Mouse (Mus musculus) cerebellum, adult (tissue): ENCODE results near the gene Epb42.
A peak's percentile ranks its signal among the peaks of the same experiment; 100 is the strongest.
"Not testable (repeated sequence)": the region's sequence is repeated elsewhere in the genome, so short reads cannot be mapped to it uniquely, and the experiment has no call there.

Source experiments
- ATAC-seq: cut with Nextera tagmentation; 2 replicates; pipeline ENCODE4 v1.9.2; 2017; ENCODE audit warnings: mild to moderate bottlenecking, moderate library complexity, mixed read lengths; ENCODE audit not compliant: insufficient number of reproducible peaks, low FRiP score, low TSS enrichment

The Epb42 gene

GRCm38 (mm10) chr2:121008664-121009007 is 28.2 kb downstream of the Epb42 start:
- no peak for ATAC-seq

GRCm38 (mm10) chr2:121007925-121008663 is 28.8 kb downstream of the Epb42 start, which contains the start of gene Ccndbp1:
Gene Ccndbp1, plus strand, starts transcription at chr2:121008403.
- ATAC-seq, result peak; percentile 41; the same call in 1 of the 2 replicates

GRCm38 (mm10) chr2:121006986-121007385 is 29.9 kb downstream of the Epb42 start:
- peak; percentile 60; the same call in 1 of the 2 replicates for ATAC-seq

GRCm38 (mm10) chr2:121004018-121004811 is 32.7 kb downstream of the Epb42 start:
- ATAC-seq, result peak; percentile 82

- no peak for ATAC-seq
Measured at GRCm38 (mm10) chr2:121003586-121003985, 33.3 kb downstream of the Epb42 start.

- no peak for ATAC-seq
Measured at GRCm38 (mm10) chr2:120998863-120999262, 38.0 kb downstream of the Epb42 start.

- peak; percentile 80; the same call in 1 of the 2 replicates for ATAC-seq
Measured at GRCm38 (mm10) chr2:120996607-120997006, 40.3 kb downstream of the Epb42 start.

GRCm38 (mm10) chr2:120991196-120991595 is 45.7 kb downstream of the Epb42 start:
- no peak for ATAC-seq

- ATAC-seq, result no peak
Measured at GRCm38 (mm10) chr2:120985241-120985640, 51.6 kb downstream of the Epb42 start.

GRCm38 (mm10) chr2:120983611-120984010 is 53.3 kb downstream of the Epb42 start:
- no peak for ATAC-seq

GRCm38 (mm10) chr2:120980861-120981260 is 56.0 kb downstream of the Epb42 start:
- ATAC-seq, result no peak

- ATAC-seq, result no peak
Measured at GRCm38 (mm10) chr2:120979819-120980218, 57.1 kb downstream of the Epb42 start.

GRCm38 (mm10) chr2:120978693-120979037 is 58.2 kb downstream of the Epb42 start:
- no peak for ATAC-seq

- ATAC-seq, result no peak; the same call in 1 of the 2 replicates
Measured at GRCm38 (mm10) chr2:120977926-120978692, 58.8 kb downstream of the Epb42 start.

GRCm38 (mm10) chr2:120976990-120977925 is 59.6 kb downstream of the Epb42 start, which contains the start of gene Tmem62:
Gene Tmem62, plus strand, starts transcription at chr2:120977017.
- peak; percentile 80 for ATAC-seq

GRCm38 (mm10) chr2:120976308-120976707 is 60.6 kb downstream of the Epb42 start:
- ATAC-seq, result no peak

GRCm38 (mm10) chr2:120972964-120973363 is 63.9 kb downstream of the Epb42 start:
- ATAC-seq, result no peak

GRCm38 (mm10) chr2:120972257-120972656 is 64.6 kb downstream of the Epb42 start:
- not testable (repeated sequence) for ATAC-seq

- ATAC-seq, result no peak
Measured at GRCm38 (mm10) chr2:120971766-120972165, 65.1 kb downstream of the Epb42 start.
